Mouse (Mus musculus) megakaryocyte-erythroid progenitor cell, adult 5-6 weeks (primary cell): ENCODE data around the gene Pla2g2f. TPM values are rescaled to one million over a fixed set of nuclear protein-coding genes. Genes with fewer than 3 reads are reported as not detected.

ENCODE experiments used
- ATAC-seq: replicated peaks from 2 replicates; pipeline ENCODE4 v1.8.0; 2016; ENCODE audit warnings: mild to moderate bottlenecking, inconsistent platforms; ENCODE audit not compliant: severe bottlenecking, poor library complexity, low FRiP score, low TSS enrichment
- total RNA-seq, 2 experiments: library from RNA; stranded (forward) in 1 of 2; stranded (reverse) in 1 of 2; fragments of 200-1000, 215-1000 nt in 1 of 2; fragments of >200 nt in 1 of 2; fragmentation: Nextera tagmentation in 1 of 2; gene quantifications; 2 replicates each; pipeline ENCODE4 v1.2.3; 2014 to 2017

The Pla2g2f gene
- not detected in 2 replicates for total RNA-seq (2014; fragmentation: Nextera tagmentation)
- not detected in 2 replicates for total RNA-seq (2017)

DNA sequence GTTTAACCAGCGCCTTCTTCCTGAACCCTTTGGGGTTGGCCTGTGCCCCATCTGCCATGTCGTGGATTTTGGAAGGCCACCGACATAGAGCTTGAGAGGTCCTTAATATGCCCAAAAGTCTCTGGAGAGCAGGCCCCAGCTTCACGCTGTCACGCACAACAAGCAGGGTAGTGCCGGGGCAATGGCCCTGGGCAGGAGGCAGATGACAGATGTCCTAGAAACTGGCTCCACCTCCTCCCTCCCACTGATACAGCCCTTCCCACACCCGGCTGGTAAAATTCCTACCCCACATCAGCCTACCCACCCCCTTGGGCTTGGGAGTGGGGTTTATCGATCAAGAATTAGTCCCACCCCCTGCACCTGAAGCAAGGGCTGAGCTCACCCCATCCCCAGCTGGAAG, at the start of gene Pla2g2f:
Gene Pla2g2f (minus strand): TSS at position 211 of the 400 bp plus-strand sequence.
- no peak for ATAC-seq

GRCm38 (mm10) chr4:138806920-138807541, 49.6 kb upstream of the Pla2g2f start:
- no peak for ATAC-seq

DNA sequence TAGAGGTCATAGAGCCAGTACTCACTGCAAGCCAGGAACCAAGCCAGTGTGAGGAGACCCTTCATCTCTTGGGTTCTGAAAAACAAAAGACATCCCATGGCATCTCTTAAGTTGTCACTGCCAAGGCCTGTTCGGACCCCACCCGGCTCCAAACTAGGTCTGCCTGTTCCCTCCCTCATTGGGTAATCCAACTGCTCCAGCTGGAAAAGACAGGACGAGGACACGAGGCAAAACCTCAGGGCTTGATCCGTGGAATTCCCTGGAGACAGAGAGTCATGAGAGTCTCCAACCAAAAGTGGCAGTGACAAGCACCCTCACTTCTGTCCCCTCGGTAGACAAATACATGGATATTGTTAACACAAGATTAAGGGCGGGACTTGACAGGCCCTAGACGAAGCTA, 48.7 kb upstream of the Pla2g2f start:
- no peak for ATAC-seq

- no peak for ATAC-seq
Observed at GRCm38 (mm10) chr4:138805248-138805647, 47.8 kb upstream of the Pla2g2f start.

GRCm38 (mm10) chr4:138802917-138803316, 45.5 kb upstream of the Pla2g2f start:
- no peak for ATAC-seq

DNA sequence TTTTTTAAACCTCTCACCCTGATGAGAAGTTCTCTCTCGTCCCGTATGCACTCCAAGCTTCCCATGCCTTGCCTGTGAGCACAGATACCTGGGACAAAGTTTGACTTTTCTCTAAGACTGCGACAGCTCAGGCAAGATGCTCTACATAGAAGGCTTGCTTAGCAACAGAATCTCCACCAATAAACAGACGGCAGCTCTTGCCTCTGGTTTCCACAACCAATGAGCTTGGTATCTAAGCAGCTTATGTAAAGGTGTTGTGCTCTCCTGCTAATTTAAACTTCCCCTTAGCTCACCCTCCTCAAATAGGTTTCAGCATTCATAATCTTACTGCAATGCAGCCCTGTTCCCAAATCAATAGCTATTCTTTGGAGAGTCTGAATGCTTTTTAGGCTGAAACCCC, 44.2 kb upstream of the Pla2g2f start:
- ATAC-seq: no peak

DNA sequence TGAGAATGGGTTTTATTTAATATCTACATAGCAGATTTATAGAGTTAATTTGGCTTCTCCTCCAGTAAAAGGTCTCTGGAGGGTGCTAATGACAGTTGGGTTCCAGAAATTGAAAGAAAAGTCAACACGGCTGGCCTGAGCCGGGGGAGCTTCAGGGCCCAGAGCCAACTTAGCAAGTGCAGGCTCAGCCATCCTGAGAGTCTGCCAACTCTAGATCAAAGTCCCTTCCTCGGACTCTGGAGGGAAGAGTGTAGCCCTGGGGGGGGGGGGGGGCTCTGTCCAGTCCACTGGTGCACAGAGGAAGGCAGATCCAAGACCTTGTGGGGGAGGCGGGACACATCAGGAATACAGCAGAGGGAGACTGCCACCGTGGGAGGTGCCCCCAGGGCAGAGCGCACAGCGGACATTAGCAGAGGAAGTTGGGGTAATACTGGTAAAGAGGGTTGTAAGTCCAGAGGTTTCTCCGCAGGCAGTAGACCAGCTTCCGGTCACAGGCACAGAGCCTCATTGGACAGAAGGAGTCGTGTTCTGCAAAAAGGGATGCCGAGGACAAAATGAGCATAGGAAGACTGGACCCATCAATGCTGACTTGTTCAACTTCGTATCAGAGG, 42.8 kb upstream of the Pla2g2f start:
- ATAC-seq: no peak

DNA sequence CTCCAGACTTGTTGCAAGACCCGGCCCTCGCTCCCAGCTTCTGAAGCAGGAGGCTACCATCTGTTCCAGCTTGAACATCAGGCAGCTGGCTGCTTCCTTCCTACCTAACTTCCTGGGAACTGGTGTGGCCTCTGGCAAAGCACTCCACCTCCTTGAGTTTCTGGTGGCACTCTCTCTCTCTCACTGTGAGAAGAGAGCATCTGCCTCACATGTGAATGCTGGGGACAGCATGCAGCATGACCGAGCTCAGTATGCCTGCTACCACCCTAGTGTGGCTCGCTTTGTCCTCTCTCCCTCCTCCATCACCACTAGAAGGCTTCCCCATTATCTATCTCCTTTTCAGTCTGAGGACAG, 39.8 kb upstream of the Pla2g2f start:
- no peak for ATAC-seq

DNA sequence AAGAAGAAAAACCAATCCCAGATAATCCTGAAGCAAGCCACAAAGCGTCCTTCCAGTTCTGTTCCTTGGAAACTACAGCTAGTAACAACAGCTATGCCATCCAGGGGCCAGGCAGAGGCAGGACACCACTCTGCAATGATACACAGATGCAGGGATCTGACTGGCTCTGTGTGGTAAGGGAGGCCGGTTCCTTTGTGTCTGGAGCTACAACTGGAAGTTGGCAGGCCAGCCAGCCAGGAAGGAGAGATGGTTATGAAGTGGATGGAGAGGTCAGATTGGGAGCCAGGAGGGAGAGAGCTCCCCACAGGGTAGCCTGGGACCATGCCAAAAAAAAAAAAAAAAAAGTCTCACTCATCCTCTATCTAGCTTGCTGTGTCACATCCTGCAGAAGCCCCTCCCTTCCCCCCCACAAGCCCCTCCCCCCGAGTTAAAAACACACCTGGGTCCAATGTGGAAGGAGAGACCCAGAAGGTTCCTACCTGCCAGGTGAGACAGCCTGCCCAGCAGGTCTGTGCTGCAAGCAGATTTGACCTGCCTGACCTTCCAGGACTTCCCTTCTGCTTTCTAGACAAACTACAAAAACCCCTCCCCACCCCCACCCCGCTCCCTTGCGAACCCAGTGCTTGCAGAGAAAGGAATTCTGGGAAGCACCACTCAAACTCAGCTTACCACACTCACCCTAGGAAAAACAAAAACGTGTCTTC, 39.2 kb upstream of the Pla2g2f start:
- no peak for ATAC-seq

GRCm38 (mm10) chr4:138794344-138794743, 36.9 kb upstream of the Pla2g2f start:
- ATAC-seq: no peak

DNA sequence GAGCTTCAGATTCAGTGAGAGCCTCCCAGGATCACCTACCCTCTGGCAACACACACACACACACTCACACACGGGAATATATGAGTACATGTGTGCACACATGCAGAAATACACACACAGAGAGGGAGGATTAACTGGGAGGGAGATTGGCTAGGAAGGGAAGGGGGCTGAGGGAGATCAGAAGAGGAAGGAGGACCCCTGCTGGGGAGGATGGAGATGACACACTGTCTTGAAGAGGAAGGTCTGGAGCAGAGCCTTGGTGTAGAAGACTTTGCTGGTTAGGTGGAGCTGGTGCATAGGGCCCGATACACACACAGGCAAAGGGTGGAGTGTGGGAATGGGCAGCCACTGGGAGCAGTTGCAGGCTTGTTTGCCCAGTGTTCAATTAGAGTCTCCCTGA, 35.9 kb upstream of the Pla2g2f start:
- no peak for ATAC-seq

DNA sequence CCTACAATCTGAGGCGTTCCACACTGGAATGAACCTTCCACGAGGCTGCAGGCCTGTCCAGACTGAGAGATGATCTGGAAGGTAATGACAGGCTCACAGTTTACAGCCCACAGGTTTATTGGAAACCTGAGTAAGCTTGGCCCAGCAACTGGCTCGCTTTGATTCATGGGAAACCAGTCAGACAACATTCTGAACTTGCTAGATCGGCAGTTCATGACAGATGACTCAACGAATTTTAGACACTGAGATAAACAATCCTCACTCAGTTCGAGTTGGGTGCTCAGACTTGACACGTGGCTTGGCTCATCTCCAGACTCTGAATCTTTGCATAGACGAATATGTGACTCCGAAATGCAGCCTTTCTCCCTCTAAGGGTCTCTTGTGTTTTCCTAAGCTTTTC, 35.2 kb upstream of the Pla2g2f start:
- ATAC-seq: no peak

DNA sequence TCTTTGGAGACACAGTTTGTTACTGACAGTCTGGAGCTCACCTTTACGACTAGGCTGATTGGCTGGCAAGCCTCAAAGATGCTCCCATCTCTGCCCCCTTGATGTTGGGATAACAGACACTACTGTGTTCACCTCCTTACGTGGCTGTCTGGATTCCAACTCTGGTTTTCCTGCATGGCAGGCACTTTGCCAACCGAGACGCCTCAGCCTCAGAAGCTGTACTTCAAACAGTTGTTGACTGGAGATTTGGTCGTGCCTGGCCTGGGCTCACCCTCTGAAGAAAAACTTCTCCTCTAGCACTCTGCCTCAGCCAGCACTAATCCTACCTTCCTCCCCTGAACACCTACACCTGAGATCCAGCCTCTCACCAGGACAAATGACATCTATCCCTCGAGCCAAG, 34.0 kb upstream of the Pla2g2f start:
- ATAC-seq: no peak

GRCm38 (mm10) chr4:138788381-138788780, 31.0 kb upstream of the Pla2g2f start:
- no peak for ATAC-seq

- no peak for ATAC-seq
Observed at GRCm38 (mm10) chr4:138786141-138786540, 28.7 kb upstream of the Pla2g2f start.

DNA sequence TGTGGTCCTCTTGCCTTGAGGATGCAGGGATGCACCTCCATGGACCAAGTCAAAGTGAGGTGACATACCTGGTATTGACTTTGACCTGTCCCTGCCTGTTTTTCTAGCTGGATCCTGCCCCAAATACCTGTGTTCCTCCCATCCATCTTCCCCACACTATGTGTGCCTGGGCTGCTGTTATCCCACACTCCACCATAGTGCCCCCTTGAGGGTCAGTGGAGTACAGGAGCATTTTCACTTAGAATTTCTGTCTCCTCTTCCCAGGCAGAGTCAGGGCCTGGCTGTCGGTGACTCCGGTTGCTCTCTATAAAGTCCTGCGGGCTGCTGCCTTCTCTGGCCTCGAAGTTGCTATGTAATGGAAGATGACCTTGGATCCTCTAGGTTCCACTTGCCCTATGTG, 28.3 kb upstream of the Pla2g2f start:
- no peak for ATAC-seq

GRCm38 (mm10) chr4:138782098-138782497, 24.7 kb upstream of the Pla2g2f start:
- ATAC-seq: no peak

- ATAC-seq: no peak
Observed at GRCm38 (mm10) chr4:138780300-138780699, 22.9 kb upstream of the Pla2g2f start.

GRCm38 (mm10) chr4:138777417-138778407, 20.3 kb upstream of the Pla2g2f start:
- no peak for ATAC-seq

DNA sequence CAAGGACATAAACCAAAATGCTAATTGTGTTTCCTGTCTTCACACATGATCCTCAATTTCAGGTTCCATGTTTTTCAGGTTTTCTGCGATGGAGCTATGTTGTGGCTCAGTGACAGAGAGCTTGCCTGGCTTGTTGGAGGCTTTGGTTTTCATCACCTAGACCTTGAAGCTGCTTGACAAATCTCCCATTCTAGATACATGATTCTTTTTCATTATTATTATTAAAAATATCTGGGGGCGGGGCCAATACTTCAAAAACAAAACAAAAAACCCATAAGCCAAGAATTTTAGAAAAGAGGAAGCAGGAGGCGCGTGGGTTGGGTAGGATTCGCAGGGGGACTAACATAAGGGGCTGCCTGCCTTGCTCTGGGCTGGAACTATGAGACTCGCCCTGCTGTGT, 18.0 kb upstream of the Pla2g2f start, which contains the start of gene Pla2g2d:
Gene Pla2g2d (plus strand): TSS at position 301 of the 400 bp plus-strand sequence.
- no peak for ATAC-seq
